Mouse (Mus musculus) megakaryocyte-erythroid progenitor cell, adult 5-6 weeks (primary cell): Measurements from ENCODE around the gene Zcchc17. TPM values are rescaled to one million over a fixed set of nuclear protein-coding genes. Genes with fewer than 3 reads are reported as not detected.

Source experiments
- ATAC-seq: replicated peaks from 2 replicates; pipeline ENCODE4 v1.8.0; 2016; ENCODE audit warnings: mild to moderate bottlenecking, inconsistent platforms; ENCODE audit not compliant: severe bottlenecking, poor library complexity, low FRiP score, low TSS enrichment
- total RNA-seq, 2 experiments: library from RNA; stranded (forward) in 1 of 2; stranded (reverse) in 1 of 2; fragments of 200-1000, 215-1000 nt in 1 of 2; fragments of >200 nt in 1 of 2; fragmentation: Nextera tagmentation in 1 of 2; gene quantifications; 2 replicates each; pipeline ENCODE4 v1.2.3; 2014 to 2017

Zcchc17 gene
- total RNA-seq, 2 experiments from 2014 or later, result 62.0 to 80.6 TPM

DNA sequence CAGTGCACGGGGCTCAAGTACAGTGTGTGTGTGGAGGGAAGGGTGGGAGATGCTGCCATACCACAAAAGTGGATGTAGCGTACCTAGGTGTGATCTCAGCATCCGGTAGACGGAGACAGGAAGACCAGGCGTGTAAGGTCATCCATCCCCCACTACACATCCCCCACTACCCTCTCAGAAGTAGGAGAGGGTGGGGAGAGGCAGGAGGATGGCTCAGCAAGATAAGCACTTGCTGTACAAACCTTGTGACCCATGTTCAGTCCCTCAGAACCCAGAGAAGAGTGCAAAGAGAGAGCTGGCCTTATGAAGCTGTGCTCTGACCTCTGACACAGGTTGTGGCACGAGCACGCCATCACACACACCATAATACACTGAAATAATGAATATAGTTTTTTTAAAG, 38.1 kb downstream of the Zcchc17 start:
- no peak for ATAC-seq

GRCm38 (mm10) chr4:130319564-130319963, 40.2 kb downstream of the Zcchc17 start:
- no peak for ATAC-seq

DNA sequence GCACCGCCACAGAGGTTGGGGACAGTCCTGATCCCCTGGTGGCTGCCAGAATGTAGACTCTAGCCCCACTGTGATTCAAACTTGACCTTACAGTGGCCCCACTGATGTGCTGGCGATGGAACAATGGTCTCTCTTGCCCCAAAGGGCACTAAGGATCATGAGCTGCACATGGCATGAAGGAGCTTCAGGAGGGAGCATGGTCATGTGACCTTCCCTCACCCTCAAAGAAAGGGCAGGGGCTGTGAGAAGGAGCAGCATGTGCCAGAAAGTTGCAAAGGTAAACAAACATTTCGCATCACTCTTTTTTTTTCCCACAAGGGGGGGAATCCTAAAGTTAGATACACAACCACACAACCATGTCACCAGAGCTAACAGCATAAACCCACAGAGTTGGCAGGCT, 41.6 kb downstream of the Zcchc17 start:
- no peak for ATAC-seq

DNA sequence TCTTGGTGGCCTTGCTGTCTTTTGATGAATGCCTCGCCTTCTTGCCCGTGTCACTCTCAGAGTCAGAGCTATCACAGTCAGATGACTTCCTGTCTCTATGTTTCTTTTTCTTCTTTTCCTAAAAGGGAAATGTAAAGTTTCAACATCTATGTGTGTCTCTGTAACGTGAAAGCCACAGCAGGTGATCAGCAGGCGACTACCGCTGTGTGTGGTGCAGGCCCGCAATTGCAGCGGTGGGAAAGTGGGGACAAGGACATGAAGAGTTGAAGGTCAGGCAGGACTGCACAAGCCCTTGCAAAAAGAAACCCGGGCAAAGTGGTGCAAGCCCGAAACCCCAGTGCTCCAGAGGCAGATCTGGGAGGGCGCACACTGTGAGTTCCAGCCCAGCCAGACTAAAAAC, 43.1 kb downstream of the Zcchc17 start:
- no peak for ATAC-seq

DNA sequence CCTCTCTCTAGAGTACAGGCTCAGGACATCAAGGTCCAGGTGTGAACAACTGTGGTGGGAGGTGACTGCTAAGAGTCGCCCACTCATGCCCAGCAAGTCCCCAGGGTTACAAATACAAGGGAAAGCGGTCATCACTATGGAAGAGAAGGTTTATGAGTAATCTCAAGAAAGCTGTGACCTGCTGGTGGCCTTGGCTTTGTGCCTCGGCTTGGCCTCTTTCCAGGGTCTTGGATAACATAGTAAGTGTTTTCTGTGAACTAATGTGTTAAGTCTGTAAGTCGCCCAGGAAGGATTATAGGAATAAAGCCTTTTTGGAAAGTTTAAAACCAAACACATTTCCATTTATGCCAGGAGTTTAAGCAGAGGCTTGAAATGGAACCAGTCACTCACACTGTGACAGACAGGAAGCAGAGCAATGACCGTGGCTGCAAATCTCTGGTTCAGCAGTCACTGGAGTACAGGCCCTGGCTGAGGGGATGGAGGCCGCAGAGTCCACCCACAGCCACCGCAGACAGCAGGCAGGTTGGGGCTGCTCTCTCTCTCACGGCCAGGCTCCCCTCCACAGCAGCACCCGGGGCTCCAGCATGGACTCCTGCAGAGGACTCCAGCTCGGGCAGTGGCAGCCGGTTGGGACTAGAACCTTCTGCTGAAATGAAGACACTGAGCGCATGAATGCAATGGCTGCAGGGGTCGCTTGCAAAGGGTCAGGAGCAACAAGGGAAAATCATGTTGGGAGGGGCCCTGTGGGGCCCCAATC, 43.8 kb downstream of the Zcchc17 start:
- peak; percentile 12; the same call in 1 of the 2 replicates for ATAC-seq

- no peak for ATAC-seq
These were observed 46.2 kb downstream of the Zcchc17 start for GRCm38 (mm10) chr4:130313552-130313951.

DNA sequence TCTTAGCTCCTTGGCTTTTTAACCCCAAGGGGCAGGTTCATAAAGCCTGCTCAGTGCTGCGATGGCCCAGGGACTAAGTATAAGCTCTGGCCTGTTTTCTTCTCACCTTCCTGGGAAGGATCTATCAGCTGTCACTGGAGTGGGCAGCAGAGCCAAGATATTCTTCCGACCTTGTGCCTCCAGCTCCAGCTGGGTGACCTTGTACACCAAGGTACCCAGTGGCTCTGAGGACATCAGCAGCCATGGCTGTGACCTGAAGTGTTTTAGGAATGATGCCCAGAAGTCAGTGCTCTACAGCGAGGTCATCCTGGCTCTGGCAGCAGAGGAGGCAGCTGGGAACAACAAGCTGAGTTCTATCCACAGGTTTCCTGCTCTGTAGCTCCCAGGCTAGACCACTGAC, 47.2 kb downstream of the Zcchc17 start:
- no peak for ATAC-seq

DNA sequence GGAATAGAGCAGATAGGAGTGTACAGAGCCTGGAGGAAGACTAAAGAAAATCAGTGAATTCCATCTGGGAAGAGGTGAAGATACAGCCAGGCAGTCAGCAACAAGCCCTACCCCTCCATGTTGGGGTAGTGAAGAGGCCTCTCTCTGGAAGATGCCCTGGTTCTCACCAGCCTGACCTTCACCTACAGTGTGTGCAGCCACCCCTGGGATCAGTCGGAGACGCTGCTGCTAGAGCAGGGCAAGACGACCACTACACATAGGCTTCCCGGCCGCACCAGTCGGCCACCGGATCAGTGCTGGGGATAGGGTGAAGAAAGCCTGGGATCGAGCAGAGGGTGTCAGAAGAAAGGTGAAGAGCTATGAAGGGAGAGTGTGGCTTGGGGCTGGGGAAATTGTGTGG, 50.5 kb downstream of the Zcchc17 start:
- ATAC-seq, result no peak

GRCm38 (mm10) chr4:130308231-130309081, 51.3 kb downstream of the Zcchc17 start, which contains the start of the genes Fabp3 and Gm10570:
TSS of gene Fabp3 (plus strand) at chr4:130308595.
TSS of gene Gm10570 (minus strand) at chr4:130308674.
- no peak for ATAC-seq

- peak; percentile 79 for ATAC-seq
These were observed 51.9 kb downstream of the Zcchc17 start for GRCm38 (mm10) chr4:130307851-130308230.

DNA sequence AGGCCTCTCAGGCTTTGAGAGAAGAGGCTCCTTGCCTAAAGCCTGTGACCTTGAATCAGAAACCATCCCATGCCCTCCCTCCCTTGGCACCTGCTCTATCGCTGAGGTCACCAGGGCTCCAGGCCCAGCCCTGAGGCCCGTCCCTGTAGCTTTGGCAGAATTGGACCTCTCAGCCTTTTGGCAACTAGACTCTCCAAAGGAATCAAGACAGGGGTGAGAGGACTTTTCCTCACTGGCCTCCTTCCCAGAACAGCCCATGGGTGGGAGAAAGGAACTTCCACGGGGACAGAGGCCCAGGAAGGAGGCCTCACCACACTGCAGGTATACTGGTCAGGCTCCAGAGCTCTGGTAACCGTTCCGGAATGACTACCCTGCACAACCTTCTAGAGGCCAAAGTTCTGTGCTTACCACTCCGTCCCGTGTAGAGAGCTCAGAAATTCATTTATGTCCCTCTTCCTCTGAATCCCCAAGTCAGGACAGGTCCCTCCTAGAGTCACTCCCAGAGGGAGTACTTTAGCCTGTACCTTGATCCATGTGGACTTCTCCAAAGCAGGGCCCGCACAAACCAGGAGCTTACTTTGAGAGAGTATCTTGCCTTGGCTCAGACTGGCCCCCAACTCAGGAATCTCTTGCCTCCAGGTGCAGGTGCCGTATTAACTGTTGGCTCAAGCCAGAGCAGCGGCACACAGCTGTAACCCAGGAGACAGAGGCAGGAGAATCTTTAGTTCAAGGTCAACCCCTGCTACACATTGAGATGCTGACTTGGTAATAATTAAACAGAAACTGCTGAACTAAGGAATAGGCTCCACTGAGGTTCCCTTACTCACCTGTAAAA, 52.7 kb downstream of the Zcchc17 start:
- ATAC-seq, result no peak

GRCm38 (mm10) chr4:130304746-130305145, 55.0 kb downstream of the Zcchc17 start:
- no peak for ATAC-seq

DNA sequence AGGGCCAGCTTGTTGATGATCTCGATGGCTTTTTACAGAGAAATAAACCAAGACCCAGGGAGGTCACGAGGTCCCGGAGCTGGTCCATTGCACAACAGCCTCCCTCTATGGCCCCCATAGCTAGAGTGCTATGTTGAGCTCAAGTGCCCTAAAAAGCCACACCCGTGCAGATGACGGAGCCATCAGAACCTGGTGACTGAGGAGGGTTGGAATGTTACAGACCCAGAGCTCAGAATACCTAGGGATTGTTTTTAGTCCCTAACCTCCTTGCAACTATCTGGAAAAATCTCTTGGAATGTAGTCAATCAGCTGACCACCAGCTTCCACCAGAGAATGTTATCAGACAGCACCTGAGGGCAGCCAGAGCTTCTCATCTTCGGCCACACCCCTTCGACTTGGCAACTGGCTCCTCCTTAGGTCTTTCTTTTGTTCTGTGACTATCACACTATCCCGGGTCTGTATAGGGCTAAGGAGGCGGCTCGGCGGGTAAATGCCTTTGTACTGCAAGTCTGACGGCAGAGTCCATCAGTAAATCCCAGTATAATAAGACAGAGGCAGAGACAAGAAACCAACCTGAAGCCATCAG, 57.4 kb downstream of the Zcchc17 start:
- peak; percentile 77 for ATAC-seq

DNA sequence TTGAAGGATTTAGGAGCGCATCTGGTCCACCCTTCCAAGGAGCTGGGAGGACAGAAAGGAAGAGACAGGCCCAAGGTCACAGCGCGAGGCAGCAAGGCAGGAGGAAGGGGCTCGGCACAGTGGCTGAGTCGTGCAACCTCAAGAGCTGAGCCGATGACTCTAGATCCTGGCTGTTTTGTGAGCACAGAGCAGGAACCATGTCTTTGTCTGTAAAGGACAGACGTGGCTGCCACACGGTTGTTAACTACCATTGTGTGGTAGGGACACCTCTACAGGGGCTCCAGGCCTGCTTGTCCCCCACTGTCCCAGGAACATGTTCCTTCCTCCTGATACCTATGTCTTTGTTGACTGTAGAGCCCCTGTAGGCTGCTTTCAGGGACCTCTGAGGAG, 60.1 kb downstream of the Zcchc17 start:
- no peak for ATAC-seq

DNA sequence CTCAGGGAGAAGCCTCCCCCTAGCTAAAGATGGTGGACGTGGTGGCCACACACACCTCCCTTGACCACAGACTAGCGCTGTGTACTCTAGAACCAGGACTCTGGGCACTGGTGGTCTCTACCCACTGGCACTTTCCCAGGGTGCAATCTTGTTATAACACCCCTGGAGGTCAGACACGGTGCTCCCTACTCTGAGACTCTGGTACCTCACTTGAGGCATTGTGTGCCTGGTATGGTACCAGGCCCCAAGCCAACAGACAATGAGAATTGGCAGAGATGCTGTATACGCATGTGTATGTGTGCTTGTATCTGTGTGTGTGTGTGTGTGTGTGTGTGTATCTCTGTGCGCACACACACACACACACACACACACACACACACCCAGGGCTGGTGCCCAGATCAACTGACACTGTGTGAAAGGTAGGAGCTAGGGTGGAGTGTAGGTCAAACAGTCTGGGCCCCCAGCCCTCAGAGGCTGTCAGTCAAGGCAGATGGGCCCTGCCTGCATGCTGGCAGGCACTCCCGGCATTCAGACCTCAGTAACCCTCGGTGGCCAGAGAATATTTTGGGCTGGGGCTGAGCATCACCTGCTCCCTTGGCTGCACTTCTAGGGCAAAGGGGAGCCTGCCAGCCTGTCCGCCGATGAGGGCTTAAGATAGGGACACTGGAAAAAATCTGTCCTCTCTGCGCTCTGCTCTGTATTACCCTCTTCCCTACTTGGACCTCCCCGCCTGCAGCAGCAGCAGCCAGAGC, 60.7 kb downstream of the Zcchc17 start:
- ATAC-seq, result no peak

DNA sequence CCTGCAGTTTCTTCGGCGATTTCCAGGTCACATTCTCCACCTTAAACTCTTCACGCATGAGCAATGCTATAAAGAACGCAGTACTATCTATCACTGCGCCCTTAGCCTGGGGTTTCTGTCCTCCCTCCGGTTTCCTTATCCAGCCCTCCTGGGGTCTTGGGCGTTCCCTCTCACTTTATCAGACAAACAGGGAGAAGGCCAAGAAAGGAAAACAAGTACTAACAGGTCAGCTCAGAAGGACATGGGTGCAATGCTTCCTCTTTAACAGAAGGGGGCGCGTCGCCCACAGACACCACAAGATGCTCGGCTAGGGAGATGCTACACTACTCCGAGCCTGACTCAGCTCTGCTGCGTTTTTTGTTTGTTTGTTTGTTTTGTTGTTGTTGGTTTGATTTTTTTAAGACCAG, 62.6 kb downstream of the Zcchc17 start:
- peak; percentile 73 for ATAC-seq

- peak; percentile 46 for ATAC-seq
These were observed 63.3 kb downstream of the Zcchc17 start for GRCm38 (mm10) chr4:130296243-130296965.
